Mouse (Mus musculus) midbrain, postnatal 0 days (tissue): ENCODE data around the gene Gm5134. TPM values are rescaled to one million over a fixed set of nuclear protein-coding genes. Genes with fewer than 3 reads are reported as not detected.

ENCODE experiments used
- ATAC-seq: fragments of 200-750 bp; cut with Nextera tagmentation; 2 replicates; pipeline ENCODE4 v1.8.0; 2017; ENCODE audit warnings: moderate number of reproducible peaks, mild to moderate bottlenecking, moderate TSS enrichment, moderate library complexity; ENCODE audit not compliant: low FRiP score
- DNase-seq: peaks from one replicate; pipeline ENCODE4 v3.0.0-alpha.2; 2015; ENCODE audit warnings: low spot score
- H3K27ac ChIP-seq: fragments of 300-500 bp; sonication (generic); 2 replicates; pipeline ENCODE4 v1.5.1; 2014; ENCODE audit warnings: low read depth, mild to moderate bottlenecking, low read length, mixed read lengths
- H3K27me3 ChIP-seq: fragments of 300-500 bp; sonication (generic); 2 replicates; pipeline ENCODE4 v1.6.1; 2014; ENCODE audit warnings: low read length, control low read depth, mixed read lengths; ENCODE audit not compliant: insufficient read depth
- H3K36me3 ChIP-seq: fragments of 300-500 bp; sonication (generic); 2 replicates; pipeline ENCODE4 v1.6.1; 2014; ENCODE audit warnings: low read length, control low read depth, mixed read lengths; ENCODE audit not compliant: insufficient read depth
- H3K4me1 ChIP-seq: fragments of 300-500 bp; sonication (generic); 2 replicates; pipeline ENCODE4 v1.6.1; 2014; ENCODE audit warnings: mild to moderate bottlenecking, control low read depth, antibody characterized with exemption, low read length, mixed read lengths; ENCODE audit not compliant: insufficient read depth
- H3K4me2 ChIP-seq: fragments of 300-500 bp; sonication (generic); 2 replicates; pipeline ENCODE4 v1.6.1; 2014; ENCODE audit warnings: low read depth, mild to moderate bottlenecking, low read length, mixed read lengths; ENCODE audit not compliant: poor library complexity, severe bottlenecking
- H3K4me3 ChIP-seq: fragments of 300-500 bp; sonication (generic); 2 replicates; pipeline ENCODE4 v1.5.1; 2014; ENCODE audit warnings: low read depth, mild to moderate bottlenecking, low read length, moderate library complexity
- H3K9ac ChIP-seq: fragments of 300-500 bp; sonication (generic); replicated peaks from 2 replicates; pipeline ENCODE4 v1.6.1; 2014; ENCODE audit warnings: mild to moderate bottlenecking, low read length, moderate library complexity, mixed read lengths; ENCODE audit not compliant: poor library complexity, severe bottlenecking
- H3K9me3 ChIP-seq: fragments of 300-500 bp; sonication (generic); 2 replicates; pipeline ENCODE4 v1.6.1; 2016; ENCODE audit warnings: low read length, control low read depth
- CTCF ChIP-seq: IDR thresholded peaks from 2 replicates; pipeline ENCODE4 v1.5.1; 2016; ENCODE audit warnings: antibody characterized with exemption, mild to moderate bottlenecking
- WGBS: fragments of 180-500 bp; shearing (Covaris S2); extraction: QIAGEN DNeasy Blood & Tissue Kit; methylation state at CpG from one replicate; pipeline ENCODE4 v1.1.7; 2014; 5-methylcytosine and 5-hydroxymethylcytosine counted together
- polyA plus RNA-seq: library from polyadenylated mRNA; unstranded; fragments of >200 nt; fragmentation: Nextera tagmentation; extraction: Ambion mirVana; gene quantifications from 2 replicates; pipeline ENCODE4 v1.2.1, GENCODE M21; 2015
- total RNA-seq: library from RNA; depleted of rRNA; stranded (reverse); fragments of >200 nt; gene quantifications from 2 replicates; pipeline ENCODE4 v1.2.3, GENCODE M21; 2014

The Gm5134 gene
- total and polyA plus RNA-seq, 2 experiments from 2014 or later: not detected

- H3K27ac ChIP-seq: no peak overlapping the region
- DNase-seq: no peak
- no peaks in the 10 kb centered on the region for H3K27me3 ChIP-seq
- no peaks in the 10 kb centered on the region for H3K36me3 ChIP-seq
- H3K4me2 ChIP-seq: no peak overlapping the region
- WGBS: 91% methylated on average over 6 of the region's 6 CpGs
- H3K4me1 ChIP-seq: no peaks in the 10 kb centered on the region
- H3K4me3 ChIP-seq: no peak overlapping the region
- no peak for TF ChIP-seq CTCF
- no peak overlapping the region for H3K9ac ChIP-seq
- H3K9me3 ChIP-seq: no peaks in the 10 kb centered on the region
- no peak for ATAC-seq
These were observed 52.1 kb downstream of the Gm5134 start for GRCm38 (mm10) chr10:76006385-76006784.

- WGBS: 75% methylated on average over 3 of the region's 3 CpGs
- H3K9me3 ChIP-seq: no peaks in the 10 kb centered on the region
These were observed 55.5 kb downstream of the Gm5134 start for GRCm38 (mm10) chr10:76009812-76010211.

GRCm38 (mm10) chr10:76012922-76013321 lies 58.6 kb downstream of the Gm5134 start:
- no peak for TF ChIP-seq CTCF
- Histone ChIP-seq H3K27me3 (no peaks in the 10 kb centered on the region), H3K27ac (no peak overlapping the region), H3K36me3 (no peaks in the 10 kb centered on the region), H3K4me1 (no peaks in the 10 kb centered on the region), H3K9ac (no peak overlapping the region), H3K9me3 (no peaks in the 10 kb centered on the region), H3K4me3 (no peak overlapping the region), H3K4me2 (no peak overlapping the region)
- DNase-seq (no peak), ATAC-seq (no peak)
- WGBS: 71% methylated on average over 6 of the region's 6 CpGs

More at GRCm38 (mm10) chr10:76009812-76010211, 55.5 kb downstream of the Gm5134 start:
- Histone ChIP-seq H3K27ac (no peak overlapping the region), H3K27me3 (no peaks in the 10 kb centered on the region), H3K4me2 (no peak overlapping the region), H3K9ac (no peak overlapping the region), H3K4me1 (no peaks in the 10 kb centered on the region), H3K36me3 (no peaks in the 10 kb centered on the region), H3K4me3 (no peak overlapping the region)
- no peak for TF ChIP-seq CTCF
- DNase-seq: no peak
- ATAC-seq: no peak

- no peaks in the 10 kb centered on the region for H3K36me3 ChIP-seq
- H3K27ac ChIP-seq: no peak overlapping the region
- TF ChIP-seq CTCF: no peak
- DNase-seq (no peak), ATAC-seq (no peak)
- no peak overlapping the region for H3K4me2 ChIP-seq
- no peaks in the 10 kb centered on the region for H3K9me3 ChIP-seq
- no peak overlapping the region for H3K9ac ChIP-seq
- 82% methylated on average over 3 of the region's 3 CpGs for WGBS
- no peak overlapping the region for H3K4me3 ChIP-seq
- no peaks in the 10 kb centered on the region for H3K4me1 ChIP-seq
- no peaks in the 10 kb centered on the region for H3K27me3 ChIP-seq
These were observed 62.6 kb downstream of the Gm5134 start for GRCm38 (mm10) chr10:76016886-76017285.

GRCm38 (mm10) chr10:76021728-76022127 lies 67.4 kb downstream of the Gm5134 start:
- no peak overlapping the region for H3K27ac ChIP-seq
- H3K4me3 ChIP-seq: no peak overlapping the region
- H3K4me2 ChIP-seq: no peak overlapping the region
- no peak overlapping the region for H3K9ac ChIP-seq
- H3K4me1 ChIP-seq: no peaks in the 10 kb centered on the region
- no peak for TF ChIP-seq CTCF
- H3K27me3 ChIP-seq: no peaks in the 10 kb centered on the region
- no peaks in the 10 kb centered on the region for H3K9me3 ChIP-seq
- ATAC-seq (no peak), DNase-seq (no peak)
- 85% methylated on average over 3 of the region's 3 CpGs for WGBS
- H3K36me3 ChIP-seq: no peaks in the 10 kb centered on the region

- Histone ChIP-seq H3K9ac (no peak overlapping the region), H3K4me2 (no peak overlapping the region), H3K27me3 (no peaks in the 10 kb centered on the region), H3K4me3 (no peak overlapping the region), H3K27ac (no peak overlapping the region), H3K9me3 (no peaks in the 10 kb centered on the region), H3K36me3 (no peaks in the 10 kb centered on the region), H3K4me1 (no peaks in the 10 kb centered on the region)
- DNase-seq (no peak), ATAC-seq (no peak)
- 93% methylated on average over 6 of the region's 6 CpGs for WGBS
- no peak for TF ChIP-seq CTCF
These were observed 69.6 kb downstream of the Gm5134 start for GRCm38 (mm10) chr10:76023921-76024320.
